In genomic region chr4:106200241-106200640, GRCm38 (mm10) we compare ENCODE assay signal across 8 mouse cellular contexts.
DNase-seq lines count a peak whose midpoint lies in the region; ATAC-seq and TF ChIP-seq lines count a peak whose summit lies in the region.

No protein-coding gene starts in this region.

- H3K27ac ChIP-seq in gastrocnemius, adult 2 months: peak overlapping the region; percentile 83
- H3K27ac ChIP-seq in hindbrain, embryonic 14.5 days: no peak overlapping the region
- peak overlapping the region; percentile 59; the same call in 1 of the 2 replicates for H3K27ac ChIP-seq in stomach, embryonic 15.5 days

- peak overlapping the region; percentile 46 for H3K4me3 ChIP-seq in gastrocnemius, adult 2 months
- H3K4me3 ChIP-seq in hindbrain, embryonic 14.5 days (replicated peaks; ENCODE audit: low read length): no peak overlapping the region
- H3K4me3 ChIP-seq in stomach, embryonic 15.5 days (replicated peaks): no peak overlapping the region

- H3K9ac ChIP-seq in hindbrain, embryonic 14.5 days: no peak overlapping the region
- no peak overlapping the region for H3K9ac ChIP-seq in stomach, embryonic 15.5 days

- peak; percentile 48; the same call in 1 of the 2 replicates for ATAC-seq in hindbrain, embryonic 14.5 days (ENCODE audit: low FRiP score)
- ATAC-seq in stomach, embryonic 15.5 days (ENCODE audit: insufficient read depth, low FRiP score, low read depth): peak; percentile 91

- H3K36me3 ChIP-seq in hindbrain, embryonic 14.5 days (replicated peaks; ENCODE audit: control insufficient read depth, insufficient read depth): no peaks in the 10 kb centered on the region
- no peaks in the 10 kb centered on the region for H3K36me3 ChIP-seq in stomach, embryonic 15.5 days

- no peaks in the 10 kb centered on the region for H3K27me3 ChIP-seq in hindbrain, embryonic 14.5 days (ENCODE audit: control insufficient read depth, insufficient read depth, low read length)
- H3K27me3 ChIP-seq in stomach, embryonic 15.5 days (replicated peaks): no peaks in the 10 kb centered on the region

- no peaks in the 10 kb centered on the region for H3K9me3 ChIP-seq in hindbrain, embryonic 14.5 days (ENCODE audit: control insufficient read depth, low read length)
- H3K9me3 ChIP-seq in stomach, embryonic 15.5 days: no peaks in the 10 kb centered on the region

- peaks cover 12% of the 10 kb centered on the region; the same call in 1 of the 2 replicates for H3K4me1 ChIP-seq in hindbrain, embryonic 14.5 days (replicated peaks; ENCODE audit: control insufficient read depth, insufficient read depth, low read length)
- H3K4me1 ChIP-seq in stomach, embryonic 15.5 days: peaks cover 12% of the 10 kb centered on the region

- intact Hi-C loops in gastrocnemius, adult 2 months (cut with DNase I): no loop called here

- WGBS in hindbrain, embryonic 14.5 days: 47% methylated on average over 6 of the region's 6 CpGs
- WGBS in stomach, embryonic 15.5 days: 39% methylated on average over 6 of the region's 6 CpGs

- peak; percentile 67 for DNase-seq in embryo, embryonic 11 days
- peak; percentile 65 for DNase-seq in gastrocnemius, adult 2 months
- DNase-seq in hindbrain, embryonic 14.5 days (ENCODE audit: low spot score): peak; percentile 54
- peak; percentile 51 to 73 for DNase-seq in lung, adult 18-20 months
- DNase-seq in layer of hippocampus, adult 11-12 months (ENCODE audit: low spot score): no peak
- no peak for DNase-seq in Muller cell, postnatal 12 days (ENCODE audit: inconsistent ontology term)
- DNase-seq in right cerebral cortex, postnatal 10 days (ENCODE audit: low spot score in 2 of 2): no peak

- TF ChIP-seq CTCF in gastrocnemius, adult 2 months (IDR thresholded peaks at IDR 0.05): no peak

- peak overlapping the region; percentile 22; the same call in 1 of the 2 replicates for H3K4me2 ChIP-seq in hindbrain, embryonic 14.5 days (replicated peaks)
- H3K4me2 ChIP-seq in stomach, embryonic 15.5 days: peak overlapping the region; percentile 40

Comparison
In these comparisons a context has a peak if more than half of its experiments do, and no peak if none do; other contexts are left out.
1. DNase-seq: peak in embryo, embryonic 11 days (single experiment), gastrocnemius, adult 2 months (single experiment), hindbrain, embryonic 14.5 days (single experiment) and lung, adult 18-20 months (2 of 2); none in layer of hippocampus, adult 11-12 months (single experiment), Muller cell, postnatal 12 days (single experiment) and right cerebral cortex, postnatal 10 days (0 of 2).